Mouse (Mus musculus): ENCODE data around the gene Poc1a.

Poc1a gene

GRCm38 (mm10) chr9:106367592-106368111 is 86.8 kb downstream of the Poc1a start:
- peak; percentile 95 for DNase-seq (ENCODE audit: low read depth)

- no peak for DNase-seq (ENCODE audit: low read depth)
These were observed 87.4 kb downstream of the Poc1a start, which contains the start of gene Dusp7 for GRCm38 (mm10) chr9:106368112-106368717. Gene Dusp7 (plus strand): TSS chr9:106368632.

GRCm38 (mm10) chr9:106368831-106369501 is 88.1 kb downstream of the Poc1a start:
- no peak for DNase-seq (ENCODE audit: low read depth)

GRCm38 (mm10) chr9:106369801-106370485 is 89.1 kb downstream of the Poc1a start:
- no peak for DNase-seq (ENCODE audit: low read depth)

- DNase-seq (ENCODE audit: low read depth), result no peak
These were observed 89.9 kb downstream of the Poc1a start for GRCm38 (mm10) chr9:106370620-106371383.

GRCm38 (mm10) chr9:106371384-106371671 is 90.5 kb downstream of the Poc1a start:
- DNase-seq (ENCODE audit: low read depth), result no peak

GRCm38 (mm10) chr9:106371776-106372175 is 90.9 kb downstream of the Poc1a start:
- DNase-seq (ENCODE audit: low read depth), result no peak

- no peak for DNase-seq (ENCODE audit: low read depth)
These were observed 91.9 kb downstream of the Poc1a start for GRCm38 (mm10) chr9:106372431-106373412.

GRCm38 (mm10) chr9:106373973-106374372 is 93.1 kb downstream of the Poc1a start:
- DNase-seq (ENCODE audit: low read depth), result no peak

GRCm38 (mm10) chr9:106377247-106377646 is 96.4 kb downstream of the Poc1a start:
- DNase-seq (ENCODE audit: low read depth), result no peak

- DNase-seq (ENCODE audit: low read depth), result no peak
These were observed 97.2 kb downstream of the Poc1a start for GRCm38 (mm10) chr9:106378045-106378444.

GRCm38 (mm10) chr9:106378753-106379152 is 97.9 kb downstream of the Poc1a start:
- DNase-seq (ENCODE audit: low read depth), result no peak

- no peak for DNase-seq (ENCODE audit: low read depth)
These were observed 105.5 kb downstream of the Poc1a start for GRCm38 (mm10) chr9:106386181-106386864.

GRCm38 (mm10) chr9:106392828-106393527 is 112.1 kb downstream of the Poc1a start:
- DNase-seq (ENCODE audit: low read depth), result no peak

- no peak for DNase-seq (ENCODE audit: low read depth)
These were observed 112.7 kb downstream of the Poc1a start for GRCm38 (mm10) chr9:106393548-106393947.

GRCm38 (mm10) chr9:106394649-106395602 is 114.1 kb downstream of the Poc1a start:
- DNase-seq (ENCODE audit: low read depth), result no peak

- DNase-seq (ENCODE audit: low read depth), result no peak
These were observed 116.9 kb downstream of the Poc1a start for GRCm38 (mm10) chr9:106397733-106398132.

GRCm38 (mm10) chr9:106398667-106399311 is 117.9 kb downstream of the Poc1a start:
- no peak for DNase-seq (ENCODE audit: low read depth)

All from fibroblast of lung, adult 2 months (primary cell).